Comparison of ENCODE assay signal across 8 mouse cellular contexts in genomic region chr7:27333316-27333941, GRCm38 (mm10). TPM values are rescaled to one million over a fixed set of nuclear protein-coding genes. Genes with fewer than 3 reads are reported as not detected.
A peak's percentile ranks its signal among the peaks of the same experiment; 100 is the strongest.
DNase-seq lines count a peak whose midpoint lies in the region; ATAC-seq lines count a peak whose summit lies in the region.

No protein-coding gene starts in this region.

- under 1% methylated on average over 59 of the region's 77 CpGs for WGBS in hindbrain, embryonic 16.5 days

- DNase-seq in CD4-positive, CD25-positive, alpha-beta regulatory T cell, adult 2 months (ENCODE audit: low read depth, low spot score), result peak; percentile 49
- DNase-seq in urinary bladder, adult 2 months (ENCODE audit: low spot score), result peak; percentile 45
- no peak for DNase-seq in urinary bladder, postnatal 14 days (ENCODE audit: low spot score)
- DNase-seq in lung, postnatal 10 days, result peak; percentile 54
- no peak for DNase-seq in frontal cortex, postnatal 14 days (ENCODE audit: low spot score in 2 of 2)
- no peak for DNase-seq in spleen, postnatal 14 days (ENCODE audit: low spot score in 2 of 2)

- no peaks in the 10 kb centered on the region for H3K36me3 ChIP-seq in hindbrain, embryonic 16.5 days (ENCODE audit: control insufficient read depth, insufficient read depth, low read length)

- peaks cover 46% of the 10 kb centered on the region for H3K4me1 ChIP-seq in hindbrain, embryonic 16.5 days (ENCODE audit: control insufficient read depth, insufficient read depth, low read depth, low read length)

- ATAC-seq in CD4-positive, CD25-positive, alpha-beta regulatory T cell, adult 4 months, result no peak
- ATAC-seq in hindbrain, embryonic 16.5 days, result no peak

- H3K9me3 ChIP-seq in hindbrain, embryonic 16.5 days (ENCODE audit: control insufficient read depth, low read length), result no peaks in the 10 kb centered on the region

- peak overlapping the region; percentile 52 for H3K4me3 ChIP-seq in hindbrain, embryonic 16.5 days (ENCODE audit: low read length)

- peaks cover 77% of the 10 kb centered on the region for H3K27me3 ChIP-seq in hindbrain, embryonic 16.5 days (replicated peaks; ENCODE audit: control insufficient read depth, insufficient read depth, low read length)

- peak overlapping the region; percentile 96 for H3K4me2 ChIP-seq in hindbrain, embryonic 16.5 days (ENCODE audit: low read length)

- no peak overlapping the region for H3K27ac ChIP-seq in hindbrain, embryonic 16.5 days (ENCODE audit: low read depth, low read length)

- peak overlapping the region; percentile 69 for H3K9ac ChIP-seq in hindbrain, embryonic 16.5 days (ENCODE audit: low read depth, low read length)

RNA-seq across cellular contexts. Expression of gene Ltbp4, which starts 4.1 kb away (rescaled TPM):
- 1 to 10 TPM in 1 of 2 experiments, under 1 TPM in 1; 0.77 to 2.0 TPM for polyA plus RNA-seq in CD4-positive, CD25-positive, alpha-beta regulatory T cell, adult 4 months (2017; shearing (Covaris generic))
- polyA plus RNA-seq in urinary bladder, adult 2 months (2012; rRNA removed), result 176 and 335 TPM in 2 replicates
- 14.1 and 17.2 TPM in 2 replicates for polyA plus RNA-seq in hindbrain, embryonic 16.5 days (2015; fragmentation: Nextera tagmentation; extraction: Ambion mirVana)

RNA-seq across cellular contexts. Expression of gene Shkbp1, which starts 22.4 kb away (rescaled TPM):
- polyA plus RNA-seq in CD4-positive, CD25-positive, alpha-beta regulatory T cell, adult 4 months (2017; shearing (Covaris generic)), result 10 to 100 TPM; 49.2 to 76.0 TPM
- polyA plus RNA-seq in urinary bladder, adult 2 months (2012; rRNA removed), result 39.4 and 46.5 TPM in 2 replicates
- 31.6 and 38.0 TPM in 2 replicates for polyA plus RNA-seq in hindbrain, embryonic 16.5 days (2015; fragmentation: Nextera tagmentation; extraction: Ambion mirVana)

RNA-seq across cellular contexts. Expression of gene Gm20479, which starts 23.8 kb away (rescaled TPM):
- not detected for polyA plus RNA-seq in CD4-positive, CD25-positive, alpha-beta regulatory T cell, adult 4 months (2017; shearing (Covaris generic))
- 0.43 and 0.67 TPM in 2 replicates for polyA plus RNA-seq in urinary bladder, adult 2 months (2012; rRNA removed)
- not detected in 2 replicates for polyA plus RNA-seq in hindbrain, embryonic 16.5 days (2015; fragmentation: Nextera tagmentation; extraction: Ambion mirVana)

Comparison
In these comparisons a context has a peak if more than half of its experiments do, and no peak if none do; other contexts are left out.
1. DNase-seq: peak in CD4-positive, CD25-positive, alpha-beta regulatory T cell, adult 2 months (single experiment), urinary bladder, adult 2 months (single experiment) and lung, postnatal 10 days (single experiment); none in urinary bladder, postnatal 14 days (single experiment), frontal cortex, postnatal 14 days (0 of 2) and spleen, postnatal 14 days (0 of 2).